Mouse (Mus musculus): ENCODE measurements around the gene Zfp296.

Zfp296 gene

GRCm38 (mm10) chr7:19577141-19577852 is at the start of gene Zfp296, which contains the start of gene Gemin7:
TSS of gene Zfp296 (plus strand) at chr7:19577287.
TSS of gene Gemin7 (minus strand) at chr7:19577595.
- Histone ChIP-seq H3K9me3 (ENCODE audit: low read length) (no peaks in the 10 kb centered on the region), H3K4me1 (replicated peaks; ENCODE audit: low read depth, low read length) (peaks cover 85% of the 10 kb centered on the region), H3K36me3 (ENCODE audit: insufficient read depth, low read length) (peaks cover 45% of the 10 kb centered on the region), H3K4me3 (replicated peaks; ENCODE audit: low read length) (peak within 1 kb of the TSS; percentile 91), H3K27me3 (ENCODE audit: insufficient read depth, low read length) (no peaks in the 10 kb centered on the region)
- no peak for TF ChIP-seq POU5F1 (IDR thresholded peaks at IDR 0.05; ENCODE audit: borderline replicate concordance, low read length)
- no peak for TF ChIP-seq NANOG (IDR thresholded peaks at IDR 0.05; ENCODE audit: borderline replicate concordance, low read length)
- TF ChIP-seq CTCF (conservative IDR thresholded peaks at IDR 0.05; ENCODE audit: low read length), result no peak

GRCm38 (mm10) chr7:19531077-19531476 is 46.0 kb upstream of the Zfp296 start:
- no peaks in the 10 kb centered on the region for H3K9me3 ChIP-seq (ENCODE audit: low read length)
- TF ChIP-seq POU5F1 (IDR thresholded peaks at IDR 0.05; ENCODE audit: borderline replicate concordance, low read length) (no peak), NANOG (IDR thresholded peaks at IDR 0.05; ENCODE audit: borderline replicate concordance, low read length) (no peak), CTCF (conservative IDR thresholded peaks at IDR 0.05; ENCODE audit: low read length) (no peak)
- H3K4me1 ChIP-seq (replicated peaks; ENCODE audit: low read depth, low read length), result peaks cover 29% of the 10 kb centered on the region
- 0 out of 2 replicates have a peak, but pooled peaks cover 5% of the 10 kb centered on the region for H3K27me3 ChIP-seq (ENCODE audit: insufficient read depth, low read length)
- peaks cover 59% of the 10 kb centered on the region for H3K36me3 ChIP-seq (ENCODE audit: insufficient read depth, low read length)
- peak overlapping the region; percentile 17 for H3K4me3 ChIP-seq (replicated peaks; ENCODE audit: low read length)

- Histone ChIP-seq H3K9me3 (ENCODE audit: low read length) (peaks cover 12% of the 10 kb centered on the region; the same call in 1 of the 2 replicates), H3K36me3 (ENCODE audit: insufficient read depth, low read length) (peaks cover 68% of the 10 kb centered on the region), H3K27me3 (ENCODE audit: insufficient read depth, low read length) (no peaks in the 10 kb centered on the region), H3K4me3 (replicated peaks; ENCODE audit: low read length) (peak overlapping the region; percentile 61), H3K4me1 (replicated peaks; ENCODE audit: low read depth, low read length) (peaks cover 29% of the 10 kb centered on the region)
- TF ChIP-seq NANOG (IDR thresholded peaks at IDR 0.05; ENCODE audit: borderline replicate concordance, low read length), result no peak
- no peak for TF ChIP-seq POU5F1 (IDR thresholded peaks at IDR 0.05; ENCODE audit: borderline replicate concordance, low read length)
- TF ChIP-seq CTCF (conservative IDR thresholded peaks at IDR 0.05; ENCODE audit: low read length), result no peak
Observed at GRCm38 (mm10) chr7:19532240-19532639, 44.8 kb upstream of the Zfp296 start.

GRCm38 (mm10) chr7:19534676-19535075 is 42.4 kb upstream of the Zfp296 start:
- H3K4me3 ChIP-seq (replicated peaks; ENCODE audit: low read length), result no peak overlapping the region
- H3K4me1 ChIP-seq (replicated peaks; ENCODE audit: low read depth, low read length), result peaks cover 29% of the 10 kb centered on the region
- TF ChIP-seq NANOG (IDR thresholded peaks at IDR 0.05; ENCODE audit: borderline replicate concordance, low read length), result no peak
- TF ChIP-seq POU5F1 (IDR thresholded peaks at IDR 0.05; ENCODE audit: borderline replicate concordance, low read length), result no peak
- TF ChIP-seq CTCF (conservative IDR thresholded peaks at IDR 0.05; ENCODE audit: low read length), result no peak
- H3K9me3 ChIP-seq (ENCODE audit: low read length), result peaks cover 36% of the 10 kb centered on the region
- H3K27me3 ChIP-seq (ENCODE audit: insufficient read depth, low read length), result no peaks in the 10 kb centered on the region
- peaks cover 74% of the 10 kb centered on the region for H3K36me3 ChIP-seq (ENCODE audit: insufficient read depth, low read length)

GRCm38 (mm10) chr7:19540771-19541566 is 36.1 kb upstream of the Zfp296 start:
- no peaks in the 10 kb centered on the region for H3K27me3 ChIP-seq (ENCODE audit: insufficient read depth, low read length)
- H3K9me3 ChIP-seq (ENCODE audit: low read length), result peaks cover 77% of the 10 kb centered on the region
- peaks cover 69% of the 10 kb centered on the region for H3K36me3 ChIP-seq (ENCODE audit: insufficient read depth, low read length)
- no peaks in the 10 kb centered on the region for H3K4me1 ChIP-seq (replicated peaks; ENCODE audit: low read depth, low read length)
- 0 out of 2 replicates have a peak overlapping the region, but pooled peaks have one; percentile 27 for H3K4me3 ChIP-seq (replicated peaks; ENCODE audit: low read length)
- no peak for TF ChIP-seq CTCF (conservative IDR thresholded peaks at IDR 0.05; ENCODE audit: low read length)

GRCm38 (mm10) chr7:19541681-19542154 is 35.4 kb upstream of the Zfp296 start:
- TF ChIP-seq NANOG (IDR thresholded peaks at IDR 0.05; ENCODE audit: borderline replicate concordance, low read length) (no peak), CTCF (conservative IDR thresholded peaks at IDR 0.05; ENCODE audit: low read length) (no peak), POU5F1 (IDR thresholded peaks at IDR 0.05; ENCODE audit: borderline replicate concordance, low read length) (no peak)
- Histone ChIP-seq H3K36me3 (ENCODE audit: insufficient read depth, low read length) (peaks cover 65% of the 10 kb centered on the region), H3K4me3 (replicated peaks; ENCODE audit: low read length) (0 out of 2 replicates have a peak overlapping the region, but pooled peaks have one; percentile 27), H3K4me1 (replicated peaks; ENCODE audit: low read depth, low read length) (no peaks in the 10 kb centered on the region), H3K27me3 (ENCODE audit: insufficient read depth, low read length) (no peaks in the 10 kb centered on the region), H3K9me3 (ENCODE audit: low read length) (peaks cover 70% of the 10 kb centered on the region)

- Histone ChIP-seq H3K27me3 (ENCODE audit: insufficient read depth, low read length) (no peaks in the 10 kb centered on the region), H3K9me3 (ENCODE audit: low read length) (peaks cover 65% of the 10 kb centered on the region), H3K4me1 (replicated peaks; ENCODE audit: low read depth, low read length) (no peaks in the 10 kb centered on the region), H3K36me3 (ENCODE audit: insufficient read depth, low read length) (peaks cover 67% of the 10 kb centered on the region), H3K4me3 (replicated peaks; ENCODE audit: low read length) (no peak overlapping the region)
- no peak for TF ChIP-seq CTCF (conservative IDR thresholded peaks at IDR 0.05; ENCODE audit: low read length)
- TF ChIP-seq POU5F1 (IDR thresholded peaks at IDR 0.05; ENCODE audit: borderline replicate concordance, low read length), result no peak
- no peak for TF ChIP-seq NANOG (IDR thresholded peaks at IDR 0.05; ENCODE audit: borderline replicate concordance, low read length)
Observed at GRCm38 (mm10) chr7:19542155-19542691, 34.9 kb upstream of the Zfp296 start.

GRCm38 (mm10) chr7:19543584-19543983 is 33.5 kb upstream of the Zfp296 start:
- Histone ChIP-seq H3K36me3 (ENCODE audit: insufficient read depth, low read length) (peaks cover 63% of the 10 kb centered on the region), H3K4me1 (replicated peaks; ENCODE audit: low read depth, low read length) (0 out of 2 replicates have a peak, but pooled peaks cover 5% of the 10 kb centered on the region), H3K9me3 (ENCODE audit: low read length) (peaks cover 52% of the 10 kb centered on the region), H3K27me3 (ENCODE audit: insufficient read depth, low read length) (no peaks in the 10 kb centered on the region), H3K4me3 (replicated peaks; ENCODE audit: low read length) (no peak overlapping the region)
- TF ChIP-seq POU5F1 (IDR thresholded peaks at IDR 0.05; ENCODE audit: borderline replicate concordance, low read length) (no peak), NANOG (IDR thresholded peaks at IDR 0.05; ENCODE audit: borderline replicate concordance, low read length) (no peak), CTCF (conservative IDR thresholded peaks at IDR 0.05; ENCODE audit: low read length) (no peak; the same call in 1 of the 2 replicates)

All from E14TG2a.4 (cell line).